Mouse (Mus musculus) ES-Bruce4 (cell line): ENCODE results near the gene Ndufb8. TPM values are rescaled to one million over a fixed set of nuclear protein-coding genes. Genes with fewer than 3 reads are reported as not detected.

ENCODE experiments used
- H3K27ac ChIP-seq: 2 replicates; pipeline ENCODE4 v1.5.1; 2012; ENCODE audit warnings: low read length, inconsistent platforms; ENCODE audit not compliant: insufficient read depth
- H3K27me3 ChIP-seq: 2 replicates; pipeline ENCODE4 v1.6.1; 2012; ENCODE audit warnings: mild to moderate bottlenecking, low read length, inconsistent platforms; ENCODE audit not compliant: control insufficient read depth, poor library complexity, insufficient read depth, severe bottlenecking
- H3K36me3 ChIP-seq: 2 replicates; pipeline ENCODE4 v1.6.1; 2012; ENCODE audit warnings: inconsistent platforms, mild to moderate bottlenecking, low read length, moderate library complexity; ENCODE audit not compliant: control insufficient read depth, poor library complexity, insufficient read depth, severe bottlenecking
- H3K4me1 ChIP-seq: one replicate; pipeline ENCODE4 v1.8.1; 2011; ENCODE audit warnings: low read length; ENCODE audit not compliant: control insufficient read depth, insufficient read depth
- H3K4me3 ChIP-seq: 2 replicates; pipeline ENCODE4 v1.5.1; 2011; ENCODE audit warnings: low read depth, mild to moderate bottlenecking, low read length
- H3K9ac ChIP-seq: 2 replicates; pipeline ENCODE4 v1.6.1; 2012; ENCODE audit warnings: low read depth, mild to moderate bottlenecking, inconsistent platforms; ENCODE audit not compliant: poor library complexity, severe bottlenecking
- H3K9me3 ChIP-seq: replicated peaks from 2 replicates; pipeline ENCODE4 v1.6.1; 2012; ENCODE audit warnings: mild to moderate bottlenecking, low read length, inconsistent platforms; ENCODE audit not compliant: control insufficient read depth, poor library complexity, insufficient read depth, severe bottlenecking
- CTCF ChIP-seq: IDR thresholded peaks from one replicate; pipeline ENCODE4 v1.8.1; 2011; ENCODE audit warnings: low read depth, low read length
- EP300 ChIP-seq: IDR thresholded peaks from 2 replicates; pipeline ENCODE4 v1.6.1; 2011; ENCODE audit warnings: low read depth, low read length; ENCODE audit not compliant: insufficient read depth
- POLR2A ChIP-seq: IDR thresholded peaks from one replicate; pipeline ENCODE4 v1.8.1; 2011; ENCODE audit warnings: low read length; ENCODE audit not compliant: insufficient read depth
- polyA plus RNA-seq: library from polyadenylated mRNA; stranded (reverse); fragments of >200 nt; gene quantifications from 2 replicates; pipeline ENCODE4 v1.2.4, GENCODE M21; 2011; ENCODE audit warnings: low read depth; ENCODE audit not compliant: missing spikeins, insufficient read depth, insufficient read length

The Ndufb8 gene
- polyA plus RNA-seq, result 181 and 191 TPM in 2 replicates

GRCm38 (mm10) chr19:44554861-44555590 is at the start of gene Ndufb8:
Gene Ndufb8, minus strand, starts transcription at chr19:44555440.
- no peaks in the 10 kb centered on the region for H3K4me1 ChIP-seq
- no peaks in the 10 kb centered on the region for H3K27me3 ChIP-seq
- peak; percentile 55 for TF ChIP-seq POLR2A
- 0 out of 2 replicates have a peak, but pooled peaks have one; percentile 34 for TF ChIP-seq EP300
- no peak for TF ChIP-seq CTCF
- H3K36me3 ChIP-seq, result peaks cover 11% of the 10 kb centered on the region
- peak within 1 kb of the TSS; percentile 66 for H3K9ac ChIP-seq
- peak within 1 kb of the TSS; percentile 91 for H3K4me3 ChIP-seq
- no peak within 1 kb of the TSS; the same call in 1 of the 2 replicates for H3K27ac ChIP-seq
- H3K9me3 ChIP-seq, result no peaks in the 10 kb centered on the region

- no peak for TF ChIP-seq POLR2A
- TF ChIP-seq EP300, result no peak
- TF ChIP-seq CTCF, result no peak
- Histone ChIP-seq H3K9me3 (peaks cover 16% of the 10 kb centered on the region), H3K27ac (peak overlapping the region; percentile 0), H3K36me3 (no peaks in the 10 kb centered on the region), H3K4me1 (no peaks in the 10 kb centered on the region), H3K27me3 (no peaks in the 10 kb centered on the region), H3K9ac (no peak overlapping the region), H3K4me3 (no peak overlapping the region)
Observed at GRCm38 (mm10) chr19:44594180-44594579, 38.9 kb upstream of the Ndufb8 start.

- Histone ChIP-seq H3K4me3 (no peak overlapping the region), H3K36me3 (no peaks in the 10 kb centered on the region), H3K9ac (no peak overlapping the region), H3K27me3 (no peaks in the 10 kb centered on the region), H3K9me3 (peaks cover 16% of the 10 kb centered on the region), H3K27ac (no peak overlapping the region), H3K4me1 (no peaks in the 10 kb centered on the region)
- no peak for TF ChIP-seq EP300
Observed at GRCm38 (mm10) chr19:44591638-44592037, 36.4 kb upstream of the Ndufb8 start.

GRCm38 (mm10) chr19:44590992-44591391 is 35.8 kb upstream of the Ndufb8 start:
- H3K27me3 ChIP-seq, result no peaks in the 10 kb centered on the region
- H3K9me3 ChIP-seq, result peaks cover 16% of the 10 kb centered on the region
- TF ChIP-seq POLR2A (no peak), EP300 (no peak)
- H3K27ac ChIP-seq, result no peak overlapping the region
- H3K36me3 ChIP-seq, result no peaks in the 10 kb centered on the region
- no peak overlapping the region for H3K4me3 ChIP-seq
- H3K9ac ChIP-seq, result no peak overlapping the region
- no peaks in the 10 kb centered on the region for H3K4me1 ChIP-seq

GRCm38 (mm10) chr19:44589591-44590223 is 34.5 kb upstream of the Ndufb8 start:
- Histone ChIP-seq H3K4me1 (no peaks in the 10 kb centered on the region), H3K27me3 (no peaks in the 10 kb centered on the region), H3K4me3 (no peak overlapping the region), H3K9ac (no peak overlapping the region), H3K9me3 (peaks cover 16% of the 10 kb centered on the region), H3K27ac (no peak overlapping the region), H3K36me3 (no peaks in the 10 kb centered on the region)
- TF ChIP-seq EP300, result no peak
- TF ChIP-seq POLR2A, result no peak
- no peak for TF ChIP-seq CTCF

GRCm38 (mm10) chr19:44588036-44588435 is 32.8 kb upstream of the Ndufb8 start:
- TF ChIP-seq EP300 (no peak), POLR2A (no peak), CTCF (no peak)
- H3K9me3 ChIP-seq, result peaks cover 4% of the 10 kb centered on the region; the same call in 1 of the 2 replicates
- no peaks in the 10 kb centered on the region for H3K27me3 ChIP-seq
- H3K27ac ChIP-seq, result no peak overlapping the region
- H3K9ac ChIP-seq, result no peak overlapping the region
- no peaks in the 10 kb centered on the region for H3K4me1 ChIP-seq
- no peak overlapping the region for H3K4me3 ChIP-seq
- H3K36me3 ChIP-seq, result no peaks in the 10 kb centered on the region
